Mouse (Mus musculus) embryonic facial prominence, embryonic 15.5 days (tissue): Measurements from ENCODE around the gene Mad1l1. TPM values are rescaled to one million over a fixed set of nuclear protein-coding genes. Genes with fewer than 3 reads are reported as not detected.

Experiments used
- ATAC-seq: fragments of 200-750 bp; cut with Nextera tagmentation; 2 replicates; pipeline ENCODE4 v1.8.0; 2017; ENCODE audit warnings: low read depth, moderate TSS enrichment; ENCODE audit not compliant: insufficient number of reproducible peaks, low FRiP score, low TSS enrichment
- H3K27ac ChIP-seq: fragments of 300-500 bp; sonication (generic); replicated peaks from 2 replicates; pipeline ENCODE4 v1.5.1; 2015; ENCODE audit warnings: mild to moderate bottlenecking, inconsistent platforms
- H3K27me3 ChIP-seq: fragments of 300-500 bp; sonication (generic); 2 replicates; pipeline ENCODE4 v1.6.1; 2015; ENCODE audit warnings: inconsistent platforms
- H3K36me3 ChIP-seq: fragments of 300-500 bp; sonication (generic); 2 replicates; pipeline ENCODE4 v1.6.1; 2015; ENCODE audit warnings: mild to moderate bottlenecking, inconsistent platforms
- H3K4me1 ChIP-seq: fragments of 300-500 bp; sonication (generic); 2 replicates; pipeline ENCODE4 v1.6.1; 2015; ENCODE audit warnings: inconsistent platforms
- H3K4me2 ChIP-seq: fragments of 300-500 bp; sonication (generic); replicated peaks from 2 replicates; pipeline ENCODE4 v1.6.1; 2015; ENCODE audit warnings: mild to moderate bottlenecking, inconsistent platforms
- H3K4me3 ChIP-seq: fragments of 300-500 bp; sonication (generic); replicated peaks from 2 replicates; pipeline ENCODE4 v1.5.1; 2015; ENCODE audit warnings: mild to moderate bottlenecking, inconsistent platforms
- H3K9ac ChIP-seq: fragments of 300-500 bp; sonication (generic); 2 replicates; pipeline ENCODE4 v1.6.1; 2015; ENCODE audit warnings: inconsistent platforms
- H3K9me3 ChIP-seq: fragments of 300-500 bp; sonication (generic); replicated peaks from 2 replicates; pipeline ENCODE4 v1.6.1; 2016; ENCODE audit warnings: inconsistent platforms
- WGBS: fragments of 180-500 bp; shearing (Covaris S2); methylation state at CpG from one replicate; pipeline ENCODE4 v1.1.7; 2015; 5-methylcytosine and 5-hydroxymethylcytosine counted together
- polyA plus RNA-seq: library from polyadenylated mRNA; unstranded; fragments of >200 nt; fragmentation: Nextera tagmentation; extraction: Ambion mirVana; gene quantifications from 2 replicates; pipeline ENCODE4 v1.2.1, GENCODE M21; 2015

Gene Mad1l1
- polyA plus RNA-seq, 1 experiment from 2014 or later: 48.2 TPM

GRCm38 (mm10) chr5:140065281-140065945 is 255.9 kb downstream of the Mad1l1 start:
- WGBS: 95% methylated on average over 11 of the region's 11 CpGs
- H3K4me2 ChIP-seq: no peak overlapping the region
- ATAC-seq: no peak
- no peaks in the 10 kb centered on the region for H3K9me3 ChIP-seq
- H3K27me3 ChIP-seq: no peaks in the 10 kb centered on the region
- 0 out of 2 replicates have a peak, but pooled peaks cover 6% of the 10 kb centered on the region for H3K36me3 ChIP-seq
- peaks cover 52% of the 10 kb centered on the region for H3K4me1 ChIP-seq
- no peak overlapping the region for H3K4me3 ChIP-seq
- H3K9ac ChIP-seq: no peak overlapping the region
- no peak overlapping the region for H3K27ac ChIP-seq

GRCm38 (mm10) chr5:140064521-140064920 is 256.8 kb downstream of the Mad1l1 start:
- 0 out of 2 replicates have a peak, but pooled peaks cover 6% of the 10 kb centered on the region for H3K36me3 ChIP-seq
- no peaks in the 10 kb centered on the region for H3K9me3 ChIP-seq
- H3K27me3 ChIP-seq: no peaks in the 10 kb centered on the region
- no peak overlapping the region for H3K9ac ChIP-seq
- H3K4me2 ChIP-seq: no peak overlapping the region
- WGBS: 61% methylated on average over 4 of the region's 4 CpGs
- no peak overlapping the region for H3K27ac ChIP-seq
- H3K4me3 ChIP-seq: no peak overlapping the region
- H3K4me1 ChIP-seq: peaks cover 53% of the 10 kb centered on the region
- no peak for ATAC-seq

DNA sequence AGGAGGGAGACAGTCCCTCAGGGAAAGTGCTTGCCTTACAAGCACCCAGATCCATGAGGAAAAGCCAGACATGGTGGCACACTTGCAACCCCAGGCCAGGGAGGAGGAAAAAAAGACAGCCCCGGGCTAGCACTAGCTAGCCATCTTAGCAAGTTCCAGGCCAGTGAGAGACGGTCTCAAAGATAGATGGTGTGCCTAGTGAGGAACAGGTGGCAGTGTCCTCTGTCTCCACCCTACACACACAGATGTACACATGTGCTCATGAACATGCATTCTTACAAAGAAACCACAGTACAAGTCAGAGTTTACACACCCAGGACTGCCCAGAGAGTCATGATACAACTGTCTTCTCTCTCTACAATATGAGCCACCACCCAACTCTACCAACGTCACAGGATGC is 258.5 kb downstream of the Mad1l1 start:
- ATAC-seq: no peak
- no peak overlapping the region for H3K27ac ChIP-seq
- H3K9me3 ChIP-seq: no peaks in the 10 kb centered on the region
- H3K27me3 ChIP-seq: no peaks in the 10 kb centered on the region
- no peak overlapping the region for H3K4me3 ChIP-seq
- peaks cover 41% of the 10 kb centered on the region for H3K4me1 ChIP-seq
- no peak overlapping the region for H3K9ac ChIP-seq
- H3K4me2 ChIP-seq: no peak overlapping the region
- 0 out of 2 replicates have a peak, but pooled peaks cover 6% of the 10 kb centered on the region for H3K36me3 ChIP-seq
- WGBS: 78% methylated on average over 3 of the region's 3 CpGs

DNA sequence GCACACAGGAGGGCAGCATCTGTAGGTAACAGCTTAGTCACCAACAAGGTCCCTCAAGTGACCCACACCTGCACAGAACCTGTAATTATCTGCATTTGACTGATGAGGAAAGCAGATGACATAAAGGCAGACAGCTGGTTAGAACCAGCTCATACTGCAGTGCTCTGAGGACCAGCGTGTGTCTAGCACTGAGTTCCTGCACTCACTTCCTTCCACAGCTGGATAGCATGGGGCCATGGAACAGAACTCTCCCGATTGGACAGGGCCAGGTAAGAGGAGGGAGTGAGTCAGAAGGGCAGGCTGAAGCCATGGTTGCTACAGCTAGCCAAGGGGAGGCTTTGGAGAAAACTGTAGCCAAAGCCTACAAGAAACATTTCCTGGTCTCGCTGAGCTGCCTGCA is 259.0 kb downstream of the Mad1l1 start:
- ATAC-seq: no peak
- peak overlapping the region; percentile 55; the same call in 1 of the 2 replicates for H3K27ac ChIP-seq

DNA sequence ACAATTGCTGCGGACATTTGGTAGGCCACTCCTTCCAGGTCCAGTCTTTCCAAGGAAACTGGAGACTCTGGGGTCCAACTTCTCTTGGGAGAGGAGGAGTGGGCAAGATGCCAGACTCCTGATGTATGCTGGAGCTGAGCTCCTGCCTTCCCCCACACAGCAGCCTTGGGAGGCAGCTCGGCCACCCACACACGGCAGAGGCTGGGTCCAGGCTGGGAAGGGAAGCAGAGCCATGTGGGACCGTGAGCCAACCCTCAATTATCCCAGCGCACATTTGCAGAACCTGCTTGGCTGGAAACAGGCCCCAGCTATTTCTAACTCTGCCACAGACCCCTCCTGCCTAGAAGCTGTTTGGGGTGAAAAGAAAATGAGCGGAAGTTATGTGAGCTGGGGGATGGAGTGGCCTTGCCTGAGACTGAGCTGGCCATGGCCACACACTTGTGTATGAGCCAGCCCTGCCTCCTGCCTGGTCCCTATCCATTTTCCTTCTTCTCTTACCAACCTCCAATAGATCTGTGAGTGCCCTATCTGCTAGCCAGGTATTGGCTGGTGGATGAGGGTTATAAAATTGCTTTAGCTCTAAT is 260.0 kb downstream of the Mad1l1 start:
- Histone ChIP-seq H3K36me3 (0 out of 2 replicates have a peak, but pooled peaks cover 6% of the 10 kb centered on the region), H3K9me3 (no peaks in the 10 kb centered on the region), H3K4me1 (peaks cover 32% of the 10 kb centered on the region), H3K9ac (no peak overlapping the region), H3K27ac (peak overlapping the region; percentile 55; the same call in 1 of the 2 replicates), H3K27me3 (no peaks in the 10 kb centered on the region), H3K4me3 (no peak overlapping the region), H3K4me2 (no peak overlapping the region)
- 19% methylated on average over 6 of the region's 6 CpGs for WGBS
- ATAC-seq: peak; percentile 86

More for the DNA sequence above, 259.0 kb downstream of the Mad1l1 start:
- Histone ChIP-seq H3K4me3 (no peak overlapping the region), H3K27me3 (no peaks in the 10 kb centered on the region), H3K9ac (no peak overlapping the region), H3K36me3 (0 out of 2 replicates have a peak, but pooled peaks cover 6% of the 10 kb centered on the region), H3K4me2 (no peak overlapping the region), H3K9me3 (no peaks in the 10 kb centered on the region), H3K4me1 (peaks cover 37% of the 10 kb centered on the region)
- 48% methylated on average over 3 of the region's 3 CpGs for WGBS

DNA sequence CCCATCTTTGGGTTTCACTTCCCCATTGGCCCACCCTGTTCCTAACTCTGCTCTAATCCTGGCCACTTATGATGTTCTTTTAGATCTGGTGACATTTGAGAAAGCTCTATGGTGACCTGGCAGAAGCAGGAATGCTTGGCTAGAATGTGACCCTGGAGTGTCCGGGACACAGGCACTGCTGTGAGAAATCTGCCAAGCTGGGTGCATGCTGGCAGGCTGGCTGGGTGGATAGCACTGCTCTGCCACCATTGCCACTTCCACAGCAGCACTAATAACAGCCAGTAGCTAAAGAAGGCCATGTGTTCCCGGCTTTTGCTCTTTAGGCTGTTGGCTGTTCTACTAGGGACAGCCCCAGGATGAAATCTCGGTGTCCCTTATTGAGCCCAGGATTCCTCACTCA is 265.1 kb downstream of the Mad1l1 start:
- no peak overlapping the region for H3K4me3 ChIP-seq

DNA sequence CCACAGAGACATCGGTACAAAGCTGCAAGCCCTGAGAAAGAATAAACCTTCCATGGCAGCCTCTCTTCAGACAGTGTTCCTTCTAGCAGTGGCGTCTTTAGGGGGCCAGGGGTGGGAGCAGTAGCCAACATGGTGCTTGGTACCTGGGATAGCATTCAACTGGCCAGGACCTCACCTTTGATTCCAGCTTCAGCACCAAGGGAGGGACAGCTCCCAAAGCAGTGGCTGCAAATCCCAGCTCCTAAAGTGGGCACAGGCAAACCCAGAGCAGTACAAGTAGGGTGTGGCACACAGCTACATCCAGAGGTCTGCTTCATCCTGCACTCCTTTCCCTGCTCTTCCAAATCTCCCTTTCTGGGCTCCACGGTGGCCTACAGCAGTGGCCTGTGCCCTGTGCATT is 265.9 kb downstream of the Mad1l1 start:
- Histone ChIP-seq H3K9me3 (no peaks in the 10 kb centered on the region), H3K9ac (no peak overlapping the region), H3K36me3 (no peaks in the 10 kb centered on the region), H3K4me2 (no peak overlapping the region), H3K4me1 (0 out of 2 replicates have a peak, but pooled peaks cover 1% of the 10 kb centered on the region), H3K4me3 (no peak overlapping the region), H3K27ac (no peak overlapping the region), H3K27me3 (no peaks in the 10 kb centered on the region)
- no peak for ATAC-seq
- 76% methylated on average over 3 of the region's 3 CpGs for WGBS

More for the DNA sequence above, 265.1 kb downstream of the Mad1l1 start:
- no peak for ATAC-seq
- no peak overlapping the region for H3K27ac ChIP-seq
- WGBS: 79% methylated on average over 3 of the region's 3 CpGs
- no peaks in the 10 kb centered on the region for H3K27me3 ChIP-seq
- H3K36me3 ChIP-seq: no peaks in the 10 kb centered on the region
- H3K9ac ChIP-seq: no peak overlapping the region
- no peak overlapping the region for H3K4me2 ChIP-seq
- peaks cover 10% of the 10 kb centered on the region for H3K4me1 ChIP-seq
- no peaks in the 10 kb centered on the region for H3K9me3 ChIP-seq

GRCm38 (mm10) chr5:140053626-140054025 is 267.7 kb downstream of the Mad1l1 start:
- H3K36me3 ChIP-seq: no peaks in the 10 kb centered on the region
- ATAC-seq: no peak
- H3K9ac ChIP-seq: no peak overlapping the region
- H3K9me3 ChIP-seq: no peaks in the 10 kb centered on the region
- no peaks in the 10 kb centered on the region for H3K4me1 ChIP-seq
- H3K4me2 ChIP-seq: no peak overlapping the region
- no peak overlapping the region for H3K4me3 ChIP-seq
- H3K27me3 ChIP-seq: no peaks in the 10 kb centered on the region
- H3K27ac ChIP-seq: no peak overlapping the region
- WGBS: 78% methylated on average over 3 of the region's 3 CpGs

DNA sequence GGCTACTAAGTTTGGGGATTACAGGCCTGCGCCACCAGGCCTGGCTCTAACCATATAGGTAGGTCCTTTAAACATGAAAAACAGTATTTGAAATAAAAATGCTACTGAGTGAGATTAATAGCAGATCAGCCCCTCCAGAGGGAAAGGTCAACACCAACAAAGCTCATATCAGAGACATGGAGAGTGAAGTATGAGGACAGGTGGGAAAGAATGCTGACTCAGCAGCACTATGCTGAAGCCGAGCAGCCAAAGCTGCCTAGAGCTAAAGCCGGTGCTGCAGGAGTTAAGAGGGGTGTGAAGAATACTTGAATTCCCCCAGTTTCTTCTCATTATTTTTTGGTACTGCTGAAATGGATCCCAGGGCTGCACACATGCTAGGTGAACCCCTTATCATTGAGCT is 268.9 kb downstream of the Mad1l1 start:
- WGBS: 75% methylated on average over 3 of the region's 3 CpGs
- no peak overlapping the region for H3K27ac ChIP-seq
- H3K4me3 ChIP-seq: no peak overlapping the region
- no peak for ATAC-seq
- H3K27me3 ChIP-seq: no peaks in the 10 kb centered on the region
- H3K9ac ChIP-seq: no peak overlapping the region
- no peaks in the 10 kb centered on the region for H3K9me3 ChIP-seq
- H3K4me2 ChIP-seq: no peak overlapping the region
- no peaks in the 10 kb centered on the region for H3K36me3 ChIP-seq
- H3K4me1 ChIP-seq: no peaks in the 10 kb centered on the region

DNA sequence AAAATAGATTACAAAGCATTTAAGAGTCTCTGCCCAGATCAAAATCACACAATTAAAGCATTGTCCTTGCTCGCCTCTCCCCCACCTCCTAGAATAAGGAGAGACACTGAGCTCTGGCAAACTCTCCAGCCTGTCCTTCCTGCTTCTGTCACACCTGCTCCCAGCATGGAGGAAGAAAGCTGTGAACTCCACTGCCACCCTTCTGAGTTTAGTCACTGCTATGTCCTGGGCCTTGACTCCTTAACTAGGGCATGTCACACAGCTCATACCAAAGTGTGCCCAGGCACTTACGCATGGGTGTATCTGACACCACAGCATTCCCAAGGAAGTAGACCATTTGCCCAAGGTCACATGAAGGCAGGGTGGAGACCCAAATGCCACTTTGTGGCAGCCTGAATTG is 275.9 kb downstream of the Mad1l1 start:
- no peak overlapping the region for H3K4me2 ChIP-seq
- H3K9me3 ChIP-seq: no peaks in the 10 kb centered on the region
- 80% methylated on average over 2 of the region's 2 CpGs for WGBS
- H3K36me3 ChIP-seq: no peaks in the 10 kb centered on the region
- no peak overlapping the region for H3K27ac ChIP-seq
- H3K27me3 ChIP-seq: no peaks in the 10 kb centered on the region
- ATAC-seq: no peak
- H3K4me3 ChIP-seq: no peak overlapping the region
- no peak overlapping the region for H3K9ac ChIP-seq
- peaks cover 23% of the 10 kb centered on the region for H3K4me1 ChIP-seq

GRCm38 (mm10) chr5:140043002-140043401 is 278.4 kb downstream of the Mad1l1 start:
- peaks cover 23% of the 10 kb centered on the region for H3K4me1 ChIP-seq
- no peak overlapping the region for H3K9ac ChIP-seq
- H3K4me3 ChIP-seq: no peak overlapping the region
- H3K36me3 ChIP-seq: no peaks in the 10 kb centered on the region
- ATAC-seq: no peak
- 21% methylated on average over 1 of the region's 1 CpGs for WGBS
- no peaks in the 10 kb centered on the region for H3K27me3 ChIP-seq
- no peaks in the 10 kb centered on the region for H3K9me3 ChIP-seq
- H3K4me2 ChIP-seq: no peak overlapping the region
- H3K27ac ChIP-seq: no peak overlapping the region
